Mouse (Mus musculus) brain, adult 2 months (tissue): Measurements from ENCODE around the gene Dab1.

Experiments
- DNase-seq: peaks from one replicate; pipeline ENCODE4 v3.0.0; 2011; ENCODE audit warnings: low read depth, low spot score

The Dab1 gene

DNA sequence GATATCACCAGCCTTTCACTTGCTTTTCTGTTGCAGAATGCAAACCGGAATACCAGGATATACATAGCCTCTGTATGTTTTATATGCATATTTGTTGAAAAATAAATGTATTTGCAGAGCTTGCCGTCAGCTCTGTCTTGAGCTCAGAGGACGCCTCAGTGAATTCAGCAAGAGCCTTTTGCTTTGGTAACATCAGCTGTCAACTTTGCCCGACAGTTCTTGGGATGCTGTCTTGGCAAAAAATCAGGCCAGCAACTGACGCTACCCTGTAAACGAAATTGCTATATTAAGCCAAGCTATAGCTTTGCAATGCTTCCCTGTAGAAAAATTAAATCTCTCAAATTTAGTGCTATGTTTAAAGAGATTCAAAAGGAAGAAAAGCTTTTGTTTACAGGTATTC is 630.3 kb downstream of the Dab1 start:
- peak; percentile 46 for DNase-seq

DNA sequence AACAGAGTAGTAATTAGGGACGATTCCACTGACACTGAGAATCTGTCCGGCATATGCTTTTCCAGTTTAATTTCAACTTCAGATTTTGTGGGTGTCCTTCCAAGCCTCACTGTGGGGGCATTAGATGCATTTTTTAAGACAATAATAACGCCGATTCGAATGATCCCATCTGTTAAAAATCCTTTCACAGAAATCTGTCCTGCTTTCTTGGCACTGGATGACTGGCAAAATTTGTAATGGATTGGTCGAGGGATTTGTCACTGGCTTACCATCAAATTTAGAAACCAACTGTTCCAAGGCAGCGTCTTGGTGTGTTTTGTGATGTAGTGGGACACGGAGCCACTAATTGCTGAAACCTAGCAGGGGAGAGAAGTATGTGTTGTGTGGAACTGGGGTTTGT is 638.6 kb downstream of the Dab1 start:
- peak; percentile 52 for DNase-seq

DNA sequence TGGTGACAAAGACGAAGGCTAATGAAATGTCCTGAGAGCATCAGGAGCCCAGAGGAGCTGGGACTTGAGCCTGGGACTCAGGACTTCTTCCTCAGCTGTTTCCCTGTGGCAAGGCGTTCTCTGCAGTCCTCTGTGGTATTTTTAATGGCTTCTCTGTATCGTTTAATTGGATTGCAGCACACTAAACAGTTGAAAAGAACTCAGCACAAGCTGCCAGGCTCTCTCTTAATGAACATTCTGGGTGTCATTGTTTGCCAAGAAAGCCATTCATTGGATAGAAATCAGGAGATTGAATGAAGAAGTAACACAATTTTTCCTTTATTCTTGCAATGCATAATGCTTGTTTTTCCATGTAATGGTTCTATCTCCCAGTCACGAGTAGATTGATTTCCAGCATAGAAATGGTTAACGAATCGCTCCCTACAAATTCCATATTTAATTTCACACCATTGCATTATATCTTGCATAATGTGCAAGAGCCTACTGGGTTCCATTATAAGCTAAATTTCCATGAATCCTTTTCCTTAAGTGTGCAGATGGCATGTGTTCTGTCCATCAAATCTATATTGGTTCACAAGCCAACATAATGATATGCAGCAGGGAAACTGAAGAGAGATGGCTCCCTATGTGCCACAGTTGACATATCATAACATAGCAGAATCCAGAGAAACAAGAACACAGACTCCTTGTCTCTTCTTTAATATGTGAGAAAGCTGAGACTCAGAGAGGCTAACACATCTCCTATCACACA is 650.4 kb downstream of the Dab1 start:
- peak; percentile 30 for DNase-seq

DNA sequence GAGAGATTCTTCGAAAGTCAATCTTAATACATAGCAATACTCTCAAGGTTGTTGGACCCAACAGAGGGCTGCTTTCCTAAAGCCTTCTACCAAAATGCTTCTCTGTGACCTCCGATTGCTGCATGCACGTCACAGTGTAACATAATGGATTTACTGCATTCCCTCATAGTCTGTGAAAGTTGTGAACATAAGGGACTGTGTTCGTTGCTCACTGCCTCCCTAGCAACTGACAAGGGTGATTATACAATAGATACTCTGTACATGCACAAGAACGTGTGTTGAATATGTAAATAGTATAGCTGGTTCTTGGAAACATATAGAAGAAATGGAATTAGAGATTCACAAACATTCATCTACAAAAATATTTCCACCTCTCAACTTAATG is 651.0 kb downstream of the Dab1 start:
- no peak for DNase-seq

- peak; percentile 92 for DNase-seq
Observed at GRCm38 (mm10) chr4:104275260-104275659, 656.1 kb downstream of the Dab1 start.

GRCm38 (mm10) chr4:104276916-104277315 is 657.8 kb downstream of the Dab1 start:
- DNase-seq, result no peak

DNA sequence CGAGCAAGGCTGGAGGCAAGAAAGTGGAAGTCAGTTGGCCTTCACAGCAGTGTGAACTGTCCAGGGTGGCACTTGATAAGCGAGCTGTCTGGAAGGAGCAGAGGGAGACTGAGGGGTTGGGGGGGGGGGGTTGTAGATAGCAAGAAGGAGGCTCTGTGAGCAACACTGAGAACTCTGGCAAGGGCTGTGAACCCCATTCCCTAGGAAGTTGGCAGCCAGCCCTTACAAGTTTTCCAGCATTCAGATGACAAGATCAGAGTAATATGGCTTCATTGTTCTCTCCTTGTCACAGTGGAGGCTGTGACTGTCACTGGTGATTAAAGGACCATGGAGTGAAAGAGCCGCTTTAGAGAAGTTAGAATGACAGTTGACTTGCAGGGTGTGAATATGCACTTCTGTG is 662.4 kb downstream of the Dab1 start:
- DNase-seq, result no peak

DNA sequence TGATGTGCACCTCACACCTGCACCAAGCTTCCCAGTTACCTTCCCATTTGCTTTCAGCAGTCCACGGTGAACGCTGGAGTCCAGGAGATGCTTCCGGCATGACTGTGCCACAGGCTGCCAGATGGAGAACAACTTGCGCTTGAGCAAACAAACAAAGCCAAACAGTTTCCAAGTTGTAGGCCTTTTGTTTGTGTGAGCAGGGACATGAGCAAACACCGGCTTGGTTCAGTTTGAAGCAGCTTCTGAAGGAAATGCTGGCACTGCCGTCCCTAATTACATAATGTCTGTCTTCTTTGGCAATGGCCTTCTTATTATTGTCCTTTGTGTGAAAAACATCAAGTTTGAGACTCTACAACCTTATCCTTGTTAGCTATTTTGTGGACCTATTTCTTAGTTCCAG is 664.7 kb downstream of the Dab1 start:
- peak; percentile 49 for DNase-seq

DNA sequence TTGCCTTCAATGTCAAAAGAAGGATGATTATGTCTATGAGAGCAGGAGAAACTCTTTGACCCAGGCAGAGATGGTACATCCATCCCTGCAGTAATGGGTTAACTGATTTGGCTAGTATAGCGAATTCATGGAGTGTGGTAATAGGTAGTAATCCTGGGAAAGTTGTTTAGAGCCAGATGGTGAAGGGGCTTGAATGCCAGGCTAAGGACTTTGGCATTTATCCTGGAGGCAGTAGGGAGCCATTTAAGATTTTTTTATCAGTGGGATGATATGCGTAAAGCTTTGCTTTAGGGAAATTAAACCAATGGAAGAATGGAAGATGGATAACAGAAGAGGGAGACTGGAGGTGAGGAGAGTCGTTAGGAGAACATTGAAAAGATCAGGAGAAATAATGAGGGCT is 669.2 kb downstream of the Dab1 start:
- no peak for DNase-seq

DNA sequence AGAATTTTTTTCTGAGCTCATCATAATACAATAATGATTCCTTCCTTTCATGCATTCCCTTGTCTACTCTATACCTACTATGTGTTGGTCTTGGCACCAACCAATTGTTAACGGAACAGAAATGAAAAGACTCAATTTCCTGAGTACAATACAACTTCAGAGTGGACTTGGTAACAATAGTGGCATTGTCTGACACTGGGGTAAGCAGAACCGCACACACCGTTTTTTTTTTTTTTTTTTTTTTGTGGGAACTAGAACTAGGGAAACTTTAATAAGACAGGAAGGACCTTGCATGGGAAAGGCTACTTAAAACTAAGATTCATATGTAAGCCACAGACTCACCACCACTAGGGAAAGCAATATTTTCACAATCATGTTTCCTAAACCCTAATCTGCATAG is 682.6 kb downstream of the Dab1 start:
- DNase-seq, result no peak

- peak; percentile 15 for DNase-seq
Observed at GRCm38 (mm10) chr4:104302996-104303652, 684.0 kb downstream of the Dab1 start.

DNA sequence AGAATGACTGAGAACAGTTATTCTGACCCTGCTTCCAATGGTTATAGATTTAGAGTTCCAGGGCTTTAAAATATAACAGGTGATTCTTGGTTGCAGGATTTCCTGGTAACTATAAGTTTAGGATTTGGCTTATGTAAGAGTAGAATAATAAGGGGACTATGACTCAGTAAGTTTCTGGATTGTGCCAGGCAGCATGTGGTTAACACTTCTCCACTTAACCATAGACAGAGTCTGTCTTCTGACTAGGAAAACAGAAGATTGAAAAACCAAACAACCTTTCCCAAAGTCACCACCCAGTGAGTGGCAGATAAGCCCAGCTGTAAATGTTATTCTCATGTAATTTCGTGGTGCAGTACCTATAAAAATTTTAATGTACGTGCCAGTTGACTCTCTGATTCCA is 688.6 kb downstream of the Dab1 start:
- DNase-seq, result peak; percentile 29

DNA sequence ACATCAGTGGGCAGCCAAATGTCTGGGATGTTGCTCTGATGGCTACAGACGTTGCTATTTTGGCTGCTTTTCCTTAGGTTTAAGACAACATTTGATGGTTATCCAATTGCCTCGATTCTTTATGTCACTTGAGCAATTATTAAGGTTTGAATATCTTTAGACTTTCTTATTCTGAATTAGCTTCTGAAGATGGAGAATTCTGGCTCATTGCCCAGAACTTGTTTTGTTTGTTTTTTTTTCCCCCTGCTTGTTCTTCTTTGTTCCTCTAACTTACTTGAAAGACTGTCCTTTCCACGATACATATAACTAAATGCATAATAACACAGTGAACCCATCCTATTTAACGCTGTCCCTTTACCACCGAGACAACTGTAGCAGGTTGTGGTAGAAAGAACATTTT is 707.1 kb downstream of the Dab1 start:
- DNase-seq, result peak; percentile 27

- no peak for DNase-seq
Observed at GRCm38 (mm10) chr4:104331896-104332295, 712.7 kb downstream of the Dab1 start.

DNA sequence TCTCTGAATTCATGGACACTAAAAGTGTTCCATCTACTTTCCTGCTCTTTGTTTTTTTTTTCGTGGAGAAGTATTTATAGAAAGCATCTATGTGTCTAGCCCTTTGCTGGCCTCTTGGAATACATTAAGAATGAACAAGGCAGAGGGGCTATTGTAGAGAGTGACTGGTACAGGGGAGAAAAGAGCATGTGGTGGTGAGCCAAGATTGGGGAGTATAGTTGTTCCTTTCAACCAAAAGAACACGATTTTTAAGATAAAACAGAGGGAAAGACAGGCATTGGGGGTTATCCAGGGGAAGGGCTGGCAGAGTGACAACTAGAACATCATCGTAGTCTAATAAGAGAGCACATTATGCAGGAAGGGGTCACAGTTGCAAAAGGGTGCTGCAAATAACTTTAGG is 713.2 kb downstream of the Dab1 start:
- no peak for DNase-seq

DNA sequence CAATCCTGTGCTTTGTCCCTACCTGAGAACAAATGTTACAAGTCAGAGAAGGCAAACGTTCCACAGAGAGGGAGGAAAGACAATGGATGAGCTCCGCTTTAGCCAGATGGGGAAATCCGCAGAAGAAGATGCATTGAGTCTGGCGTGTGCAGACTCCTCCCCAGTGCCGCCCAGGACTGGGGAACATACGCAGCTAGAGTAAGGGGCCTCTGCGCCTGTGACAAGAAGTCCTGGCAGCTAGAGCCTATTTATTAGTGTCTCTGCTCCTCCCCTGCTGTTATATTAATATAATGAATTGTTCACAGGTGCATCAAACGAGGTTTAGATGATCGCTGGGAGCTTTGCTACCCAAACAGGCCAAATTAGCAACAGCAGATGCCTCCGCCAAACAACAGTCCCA is 718.1 kb downstream of the Dab1 start:
- DNase-seq, result no peak

DNA sequence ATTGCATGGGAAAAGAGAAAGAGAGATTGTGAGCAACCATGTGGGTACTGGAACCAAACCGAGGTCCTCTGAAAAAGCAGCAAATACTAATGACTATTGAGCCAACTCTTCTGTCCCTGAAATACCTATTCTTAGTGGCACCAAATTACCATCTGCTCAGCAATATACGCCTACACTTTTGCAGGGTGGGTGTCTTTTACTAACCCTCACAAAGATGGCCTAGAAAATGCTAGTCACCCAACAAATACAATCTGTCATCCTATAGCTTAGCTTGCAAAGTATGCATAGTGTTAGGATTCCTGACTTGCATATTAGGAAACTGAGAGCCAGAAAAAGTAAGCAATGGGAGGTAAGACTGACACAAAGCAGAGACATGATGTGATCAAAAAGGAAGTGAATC is 719.2 kb downstream of the Dab1 start:
- DNase-seq, result peak; percentile 73

DNA sequence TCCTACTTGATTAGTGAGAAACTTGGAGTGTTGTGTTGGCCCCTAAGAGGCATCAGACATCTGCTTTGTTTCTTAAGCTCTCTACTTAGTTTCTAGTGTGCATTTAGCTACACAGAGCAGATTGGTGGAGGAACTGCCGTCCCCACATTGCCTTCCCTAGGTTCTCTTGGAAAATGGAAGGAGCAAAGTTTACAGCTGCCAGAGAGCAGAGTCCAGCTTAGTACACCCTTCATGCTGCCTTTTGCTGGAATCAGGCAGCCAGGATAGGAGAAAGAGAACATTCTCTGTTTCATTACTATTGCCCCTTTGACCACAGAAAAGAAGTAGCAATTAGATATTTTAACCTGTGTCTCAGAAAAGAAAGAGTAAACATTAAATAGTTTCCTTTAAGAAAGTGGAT is 742.2 kb downstream of the Dab1 start:
- DNase-seq, result no peak

GRCm38 (mm10) chr4:104366491-104366890 is 747.3 kb downstream of the Dab1 start:
- peak; percentile 36 for DNase-seq

DNA sequence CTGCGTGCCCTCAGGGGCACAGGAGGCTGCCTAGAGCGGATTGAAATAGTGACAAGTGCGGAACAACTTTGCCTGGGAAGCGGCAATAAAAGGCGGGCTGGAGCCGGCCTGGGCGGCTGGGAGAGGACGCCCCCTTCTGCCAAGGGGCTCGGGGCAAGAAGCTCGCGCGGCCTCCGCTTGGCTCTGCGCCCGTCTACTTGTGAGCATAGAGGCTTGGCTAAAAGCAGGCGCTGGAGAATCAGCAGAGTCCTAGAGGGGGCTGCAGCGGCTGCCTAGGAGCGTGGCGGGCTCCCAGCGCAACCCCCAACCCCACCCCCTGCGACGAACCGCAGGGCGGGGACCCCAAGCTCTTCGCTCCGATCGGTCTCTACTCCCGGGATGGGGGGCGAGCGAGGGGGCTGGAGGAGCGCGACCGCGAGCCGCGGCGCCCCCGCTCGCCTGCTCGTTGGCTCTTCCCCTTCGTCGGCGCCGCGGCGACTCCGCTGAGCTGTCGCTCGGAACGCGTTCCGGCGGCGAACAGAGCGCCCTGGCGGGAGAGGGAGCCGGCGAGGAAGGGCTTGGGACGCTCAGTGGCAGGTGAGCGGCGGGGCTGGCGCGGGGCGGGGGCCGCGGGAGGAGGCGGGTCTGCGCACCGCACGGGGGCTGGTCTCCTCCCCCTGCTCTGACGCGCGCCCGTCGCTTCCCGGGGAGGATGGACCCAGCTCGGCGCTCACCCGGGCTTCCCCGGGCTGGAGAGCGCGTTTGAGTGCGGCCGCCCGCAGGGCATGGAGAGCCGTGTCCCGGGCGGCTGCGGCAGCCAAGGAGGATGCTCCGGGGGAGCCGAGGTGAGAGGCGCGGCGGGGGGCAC is 748.0 kb downstream of the Dab1 start:
- DNase-seq, result peak; percentile 86

GRCm38 (mm10) chr4:104367741-104368411 is 748.7 kb downstream of the Dab1 start:
- peak; percentile 54 for DNase-seq

DNA sequence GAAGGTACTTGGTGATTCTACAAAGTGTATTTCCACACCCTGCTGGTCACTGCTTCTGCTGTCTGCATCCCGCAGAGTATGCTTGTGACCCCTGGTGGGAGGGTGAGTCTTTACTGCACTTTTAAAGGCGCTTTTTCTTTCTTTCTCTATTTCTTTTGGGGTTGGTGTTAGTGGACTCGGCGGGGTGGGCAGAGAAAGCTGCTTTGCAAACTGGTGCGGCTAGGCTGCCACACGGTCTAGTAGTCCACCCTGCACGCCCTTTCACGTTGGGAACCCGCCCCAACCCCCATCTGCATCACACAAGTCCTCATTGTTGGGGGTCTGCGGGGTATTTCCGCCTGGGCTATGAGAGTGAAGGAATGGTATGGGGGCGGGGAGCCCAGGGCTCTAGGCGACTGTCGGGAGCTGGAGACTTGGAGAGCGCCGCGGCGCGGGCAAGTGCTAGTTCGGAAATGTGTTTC is 749.4 kb downstream of the Dab1 start:
- DNase-seq, result peak; percentile 85
